Mouse (Mus musculus): Measurements from ENCODE around the gene Pfn1. TPM values are rescaled to one million over a fixed set of nuclear protein-coding genes. Genes with fewer than 3 reads are reported as not detected.

Gene Pfn1
- total RNA-seq, 1 experiment: 732 TPM

DNA sequence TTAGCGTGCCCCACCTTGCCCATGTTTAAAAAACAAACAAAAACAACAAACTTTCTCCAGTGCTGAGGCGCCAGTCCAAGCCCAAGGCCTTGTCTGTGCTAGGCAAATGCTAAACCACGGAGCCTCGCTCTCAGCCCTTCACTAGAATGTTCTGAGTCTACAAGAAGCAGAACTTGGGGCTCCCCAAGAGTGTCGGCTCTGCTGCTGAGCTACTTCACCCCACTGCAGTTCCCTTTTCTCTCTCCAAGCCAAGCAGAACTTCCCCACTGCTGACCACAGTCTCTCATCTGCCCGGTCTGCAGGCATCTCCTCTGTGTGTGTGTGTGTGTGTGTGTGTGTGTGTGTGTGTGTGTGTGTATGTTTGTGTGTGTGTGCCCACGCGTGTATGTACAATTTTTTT is 25.4 kb upstream of the Pfn1 start:
- H3K4me1 ChIP-seq (ENCODE audit: control insufficient read depth in 2 of 2, insufficient read depth in 2 of 2, low read length in 2 of 2, poor library complexity in 1 of 2): peaks cover 5 to 24% of the 10 kb centered on the region in 2 experiments; a peak in 3 of 4 replicates
- peaks cover 9% of the 10 kb centered on the region; the same call in 1 of the 2 replicates for H3K36me3 ChIP-seq (ENCODE audit: control insufficient read depth, insufficient read depth, low read length, poor library complexity, severe bottlenecking)
- no peak overlapping the region for H3K4me3 ChIP-seq (ENCODE audit: insufficient read depth in 1 of 2, low read depth in 1 of 2, low read length in 2 of 2, poor library complexity in 1 of 2, severe bottlenecking in 1 of 2)
- TF ChIP-seq ZC3H11A (IDR thresholded peaks at IDR 0.05; ENCODE audit: borderline replicate concordance, low read depth, low read length) (no peak), CHD2 (IDR thresholded peaks at IDR 0.05; ENCODE audit: low read depth, low read length) (no peak), MAFK (IDR thresholded peaks at IDR 0.05; ENCODE audit: insufficient read depth, low read depth, low read length) (no peak), ZNF384 (IDR thresholded peaks at IDR 0.05; ENCODE audit: low read depth, low read length) (no peak), HCFC1 (IDR thresholded peaks at IDR 0.05; ENCODE audit: borderline replicate concordance, insufficient read depth, low read length) (no peak)
- in situ Hi-C loops (cut with MboI; ENCODE audit: low sequenced_read_pairs in 2 of 2, unreplicated experiment in 2 of 2): no loop called here
- no peak overlapping the region for H3K27ac ChIP-seq (ENCODE audit: insufficient read depth, low read depth, low read length, poor library complexity, severe bottlenecking)
- no peak overlapping the region for H3K9ac ChIP-seq (ENCODE audit: insufficient read depth, low read depth, low read length, poor library complexity, severe bottlenecking)
- H3K9me3 ChIP-seq (ENCODE audit: control insufficient read depth, insufficient read depth, low read depth, low read length): no peaks in the 10 kb centered on the region
- DNase-seq (ENCODE audit: low read depth, low spot score): no peak

DNA sequence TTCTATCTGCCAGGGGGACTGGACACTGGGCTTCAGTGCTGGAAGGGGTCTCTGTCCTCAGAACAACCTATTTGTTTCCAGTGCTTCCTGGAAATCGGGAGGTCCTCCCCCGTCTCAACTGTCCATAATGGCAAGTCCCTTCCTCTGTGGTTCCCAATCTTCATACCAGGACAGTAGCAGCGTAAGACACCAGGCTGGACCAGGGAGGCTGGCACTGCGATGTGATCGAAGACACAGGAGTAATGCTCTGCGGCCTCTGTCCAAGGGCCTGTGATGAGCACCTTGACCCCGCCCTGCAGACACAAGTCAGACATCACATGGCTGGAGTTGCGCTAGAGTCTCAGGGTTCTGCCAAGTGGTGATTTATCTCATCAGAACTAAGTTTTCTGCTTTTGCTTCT is 24.9 kb upstream of the Pfn1 start:
- no peak overlapping the region for H3K9ac ChIP-seq (ENCODE audit: insufficient read depth, low read depth, low read length, poor library complexity, severe bottlenecking)
- H3K27ac ChIP-seq (ENCODE audit: insufficient read depth, low read depth, low read length, poor library complexity, severe bottlenecking): no peak overlapping the region
- peaks cover 5 to 27% of the 10 kb centered on the region in 2 experiments; a peak in 3 of 4 replicates for H3K4me1 ChIP-seq (ENCODE audit: control insufficient read depth in 2 of 2, insufficient read depth in 2 of 2, low read length in 2 of 2, poor library complexity in 1 of 2)
- H3K36me3 ChIP-seq (ENCODE audit: control insufficient read depth, insufficient read depth, low read length, poor library complexity, severe bottlenecking): peaks cover 9% of the 10 kb centered on the region; the same call in 1 of the 2 replicates
- no peak overlapping the region for H3K4me3 ChIP-seq (ENCODE audit: insufficient read depth in 1 of 2, low read depth in 1 of 2, low read length in 2 of 2, poor library complexity in 1 of 2, severe bottlenecking in 1 of 2)
- no peak for TF ChIP-seq HCFC1 (IDR thresholded peaks at IDR 0.05; ENCODE audit: borderline replicate concordance, insufficient read depth, low read length)
- TF ChIP-seq CHD2 (IDR thresholded peaks at IDR 0.05; ENCODE audit: low read depth, low read length): no peak
- no peak for TF ChIP-seq ZC3H11A (IDR thresholded peaks at IDR 0.05; ENCODE audit: borderline replicate concordance, low read depth, low read length)
- no peak for TF ChIP-seq MAFK (IDR thresholded peaks at IDR 0.05; ENCODE audit: insufficient read depth, low read depth, low read length)
- TF ChIP-seq ZNF384 (IDR thresholded peaks at IDR 0.05; ENCODE audit: low read depth, low read length): no peak
- H3K9me3 ChIP-seq (ENCODE audit: control insufficient read depth, insufficient read depth, low read depth, low read length): no peaks in the 10 kb centered on the region
- in situ Hi-C loops (cut with MboI; ENCODE audit: low sequenced_read_pairs in 2 of 2, unreplicated experiment in 2 of 2): no loop called here
- DNase-seq (ENCODE audit: low read depth, low spot score): no peak

DNA sequence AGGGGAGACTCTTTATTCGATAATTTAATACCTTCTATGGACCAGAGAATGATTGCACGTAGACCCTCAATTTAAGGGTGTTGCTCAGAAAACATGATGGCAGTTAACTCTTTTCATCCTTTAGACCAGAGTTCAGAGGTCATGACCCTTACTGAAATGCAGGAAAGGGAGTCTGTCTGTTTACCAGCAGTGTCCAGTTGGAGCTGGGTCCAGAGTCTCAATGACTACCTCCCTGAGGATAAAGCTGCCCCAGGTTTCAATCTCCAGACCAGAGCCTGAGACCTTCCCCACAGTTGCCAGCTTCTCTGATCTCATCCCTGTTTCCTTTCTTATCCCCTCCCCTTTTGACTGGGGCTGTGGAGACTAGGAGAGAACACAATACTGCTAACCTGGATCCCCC is 24.1 kb upstream of the Pfn1 start:
- DNase-seq (ENCODE audit: low read depth, low spot score): no peak
- in situ Hi-C loops (cut with MboI; ENCODE audit: low sequenced_read_pairs in 2 of 2, unreplicated experiment in 2 of 2): no loop called here
- Histone ChIP-seq H3K27ac (ENCODE audit: insufficient read depth, low read depth, low read length, poor library complexity, severe bottlenecking) (no peak overlapping the region), H3K9me3 (ENCODE audit: control insufficient read depth, insufficient read depth, low read depth, low read length) (no peaks in the 10 kb centered on the region), H3K9ac (ENCODE audit: insufficient read depth, low read depth, low read length, poor library complexity, severe bottlenecking) (no peak overlapping the region), H3K36me3 (ENCODE audit: control insufficient read depth, insufficient read depth, low read length, poor library complexity, severe bottlenecking) (peaks cover 6% of the 10 kb centered on the region; the same call in 1 of the 2 replicates), H3K4me3 (ENCODE audit: insufficient read depth in 1 of 2, low read depth in 1 of 2, low read length in 2 of 2, poor library complexity in 1 of 2, severe bottlenecking in 1 of 2) (no peak overlapping the region), H3K4me1 (ENCODE audit: control insufficient read depth in 2 of 2, insufficient read depth in 2 of 2, low read length in 2 of 2, poor library complexity in 1 of 2) (peaks cover 5 to 28% of the 10 kb centered on the region in 2 experiments; a peak in 3 of 4 replicates)
- TF ChIP-seq ZNF384 (IDR thresholded peaks at IDR 0.05; ENCODE audit: low read depth, low read length) (no peak), MAFK (IDR thresholded peaks at IDR 0.05; ENCODE audit: insufficient read depth, low read depth, low read length) (no peak), CHD2 (IDR thresholded peaks at IDR 0.05; ENCODE audit: low read depth, low read length) (no peak), ZC3H11A (IDR thresholded peaks at IDR 0.05; ENCODE audit: borderline replicate concordance, low read depth, low read length) (no peak), HCFC1 (IDR thresholded peaks at IDR 0.05; ENCODE audit: borderline replicate concordance, insufficient read depth, low read length) (no peak)

DNA sequence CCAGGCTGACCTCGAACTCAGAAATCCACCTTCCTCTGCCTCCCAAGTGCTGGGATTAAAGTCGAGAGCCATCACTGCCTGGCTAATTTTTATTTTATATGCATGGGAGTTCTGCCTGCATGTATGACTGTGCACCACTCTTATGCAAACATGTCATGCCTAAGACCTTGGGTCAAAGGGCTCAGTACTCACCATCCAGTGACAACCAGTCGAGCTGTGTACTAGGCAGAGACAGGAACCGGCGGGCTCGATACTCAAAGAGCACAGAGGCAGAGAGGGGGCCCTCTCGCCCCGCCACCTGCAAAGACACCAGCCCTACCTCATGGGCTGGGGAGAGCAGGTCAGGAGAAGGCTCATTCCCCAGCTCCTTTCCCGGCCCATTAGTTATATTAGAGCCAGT is 23.6 kb upstream of the Pfn1 start:
- Histone ChIP-seq H3K27ac (ENCODE audit: insufficient read depth, low read depth, low read length, poor library complexity, severe bottlenecking) (no peak overlapping the region), H3K9ac (ENCODE audit: insufficient read depth, low read depth, low read length, poor library complexity, severe bottlenecking) (no peak overlapping the region), H3K9me3 (ENCODE audit: control insufficient read depth, insufficient read depth, low read depth, low read length) (no peaks in the 10 kb centered on the region), H3K4me1 (ENCODE audit: control insufficient read depth in 2 of 2, insufficient read depth in 2 of 2, low read length in 2 of 2, poor library complexity in 1 of 2) (peaks cover 5 to 23% of the 10 kb centered on the region in 2 experiments; a peak in 3 of 4 replicates), H3K4me3 (ENCODE audit: insufficient read depth in 1 of 2, low read depth in 1 of 2, low read length in 2 of 2, poor library complexity in 1 of 2, severe bottlenecking in 1 of 2) (no peak overlapping the region), H3K36me3 (ENCODE audit: control insufficient read depth, insufficient read depth, low read length, poor library complexity, severe bottlenecking) (peaks cover 3% of the 10 kb centered on the region; the same call in 1 of the 2 replicates)
- in situ Hi-C loops (cut with MboI; ENCODE audit: low sequenced_read_pairs in 2 of 2, unreplicated experiment in 2 of 2): no loop called here
- TF ChIP-seq MAFK (IDR thresholded peaks at IDR 0.05; ENCODE audit: insufficient read depth, low read depth, low read length) (no peak), CHD2 (IDR thresholded peaks at IDR 0.05; ENCODE audit: low read depth, low read length) (no peak), ZC3H11A (IDR thresholded peaks at IDR 0.05; ENCODE audit: borderline replicate concordance, low read depth, low read length) (no peak), ZNF384 (IDR thresholded peaks at IDR 0.05; ENCODE audit: low read depth, low read length) (no peak), HCFC1 (IDR thresholded peaks at IDR 0.05; ENCODE audit: borderline replicate concordance, insufficient read depth, low read length) (no peak)
- no peak for DNase-seq (ENCODE audit: low read depth, low spot score)

All from ES-E14 (cell line).